Mouse (Mus musculus): ENCODE measurements around the gene Napa. TPM values are rescaled to one million over a fixed set of nuclear protein-coding genes. Genes with fewer than 3 reads are reported as not detected.
A peak's percentile ranks its signal among the peaks of the same experiment; 100 is the strongest.

Napa gene
- polyA plus RNA-seq, 1 experiment from 2014 or later, result 156 TPM

DNA sequence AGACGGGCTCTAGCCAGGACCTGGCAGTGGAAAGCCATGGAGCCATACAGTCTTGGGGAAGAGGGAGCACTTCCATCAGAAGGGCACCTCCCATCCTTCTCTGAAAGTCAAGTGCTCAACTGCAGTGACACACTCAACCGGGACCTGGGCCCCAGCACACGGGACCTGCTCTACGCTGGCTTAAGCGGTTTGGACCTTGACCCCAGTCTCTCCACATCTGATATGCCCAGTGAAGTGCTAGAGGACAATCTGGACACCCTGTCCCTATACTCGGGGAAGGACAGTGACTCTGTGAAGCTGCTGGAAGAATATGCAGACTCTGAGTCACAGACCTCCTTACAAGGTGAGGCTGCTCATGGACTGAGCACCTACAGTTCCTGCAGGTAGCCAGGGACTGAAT, 26.4 kb upstream of the Napa start:
- H3K9ac ChIP-seq (ENCODE audit: low read length), result no peak overlapping the region
- H3K27me3 ChIP-seq (ENCODE audit: control insufficient read depth, insufficient read depth, low read length), result no peaks in the 10 kb centered on the region
- no peaks in the 10 kb centered on the region for H3K36me3 ChIP-seq (ENCODE audit: control insufficient read depth, insufficient read depth, low read length)
- H3K27ac ChIP-seq (ENCODE audit: low read depth, low read length), result no peak overlapping the region
- H3K4me1 ChIP-seq (replicated peaks; ENCODE audit: control insufficient read depth, insufficient read depth, low read length), result no peaks in the 10 kb centered on the region
- H3K4me2 ChIP-seq (ENCODE audit: low read depth, low read length, severe bottlenecking), result no peak overlapping the region
- DNase-seq (ENCODE audit: low spot score) (no peak), ATAC-seq (replicated peaks; ENCODE audit: low FRiP score) (no peak)
- 84% methylated on average over 6 of the region's 6 CpGs for WGBS
- H3K9me3 ChIP-seq (ENCODE audit: control insufficient read depth, low read length), result no peaks in the 10 kb centered on the region
- H3K4me3 ChIP-seq (ENCODE audit: low read depth, low read length), result no peak overlapping the region

DNA sequence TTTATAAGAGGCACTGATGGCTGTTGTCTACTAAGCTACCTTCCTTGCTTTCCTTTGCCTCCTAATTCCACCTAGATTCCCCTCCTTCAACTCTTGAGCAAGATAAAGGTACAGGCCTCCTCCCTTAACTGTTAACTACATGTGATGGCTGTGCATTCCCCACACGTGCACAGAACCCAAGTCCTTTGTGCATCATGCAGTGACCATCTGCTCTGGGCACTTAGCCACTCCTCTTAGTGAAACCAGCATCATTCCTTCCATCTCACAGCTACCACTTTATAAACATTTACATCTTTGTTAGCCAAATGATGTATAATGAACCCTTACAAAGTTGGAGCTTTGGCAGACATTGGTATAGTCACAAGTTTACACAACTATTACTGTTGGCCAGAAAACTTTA, 18.3 kb upstream of the Napa start:
- Histone ChIP-seq H3K9ac (ENCODE audit: low read length) (no peak overlapping the region), H3K27me3 (ENCODE audit: control insufficient read depth, insufficient read depth, low read length) (no peaks in the 10 kb centered on the region), H3K36me3 (ENCODE audit: control insufficient read depth, insufficient read depth, low read length) (no peaks in the 10 kb centered on the region), H3K4me3 (ENCODE audit: low read depth, low read length) (no peak overlapping the region), H3K4me2 (ENCODE audit: low read depth, low read length, severe bottlenecking) (no peak overlapping the region), H3K4me1 (replicated peaks; ENCODE audit: control insufficient read depth, insufficient read depth, low read length) (no peaks in the 10 kb centered on the region), H3K9me3 (ENCODE audit: control insufficient read depth, low read length) (no peaks in the 10 kb centered on the region), H3K27ac (ENCODE audit: low read depth, low read length) (no peak overlapping the region)
- WGBS, result 72% methylated on average over 1 of the region's 1 CpGs
- ATAC-seq (replicated peaks; ENCODE audit: low FRiP score) (no peak), DNase-seq (ENCODE audit: low spot score) (no peak)

DNA sequence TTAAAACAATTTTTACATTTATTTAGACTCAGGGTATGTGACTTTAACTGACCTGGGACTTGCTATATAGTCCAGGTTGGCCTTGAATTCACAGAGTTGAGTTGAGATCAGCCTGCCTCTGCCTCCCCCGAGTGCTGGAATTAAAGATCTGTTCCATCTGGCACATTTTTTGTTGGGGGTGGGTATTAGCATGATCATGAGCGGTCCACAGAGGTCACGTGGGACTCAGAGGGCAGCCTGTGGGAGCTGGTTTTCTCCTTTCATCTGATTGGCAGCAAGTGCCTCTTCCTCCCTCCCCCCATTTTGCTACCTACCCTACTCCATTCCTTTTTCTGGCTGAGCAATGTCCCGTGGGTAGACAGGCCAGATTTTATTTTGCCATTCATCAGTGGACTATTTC, 17.7 kb upstream of the Napa start:
- H3K36me3 ChIP-seq (ENCODE audit: control insufficient read depth, insufficient read depth, low read length), result no peaks in the 10 kb centered on the region
- ATAC-seq (replicated peaks; ENCODE audit: low FRiP score) (no peak), DNase-seq (ENCODE audit: low spot score) (no peak)
- H3K27me3 ChIP-seq (ENCODE audit: control insufficient read depth, insufficient read depth, low read length), result no peaks in the 10 kb centered on the region
- no peaks in the 10 kb centered on the region for H3K9me3 ChIP-seq (ENCODE audit: control insufficient read depth, low read length)
- H3K27ac ChIP-seq (ENCODE audit: low read depth, low read length), result no peak overlapping the region
- no peaks in the 10 kb centered on the region for H3K4me1 ChIP-seq (replicated peaks; ENCODE audit: control insufficient read depth, insufficient read depth, low read length)
- no peak overlapping the region for H3K4me2 ChIP-seq (ENCODE audit: low read depth, low read length, severe bottlenecking)
- H3K9ac ChIP-seq (ENCODE audit: low read length), result no peak overlapping the region
- H3K4me3 ChIP-seq (ENCODE audit: low read depth, low read length), result no peak overlapping the region
- WGBS, result 73% methylated on average over 4 of the region's 4 CpGs

DNA sequence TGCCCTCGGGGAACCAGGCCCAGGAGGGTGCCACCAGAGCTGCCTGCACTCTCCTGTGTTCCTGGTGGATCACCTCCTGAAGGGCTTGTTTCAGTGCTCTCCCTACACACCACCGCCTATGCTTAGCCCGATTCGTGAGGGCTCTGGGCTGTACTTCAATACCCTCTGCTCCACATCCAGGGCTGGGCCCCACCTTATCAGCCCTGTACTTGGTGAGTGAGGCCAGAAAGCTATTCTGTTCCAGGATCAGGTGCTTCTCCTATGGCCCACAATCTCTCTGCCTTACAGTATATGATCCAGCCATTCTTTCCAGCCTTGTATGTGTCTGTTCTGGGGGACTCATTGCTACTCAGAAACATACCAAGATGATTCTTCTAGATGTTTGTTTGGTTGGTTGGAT, 14.9 kb upstream of the Napa start:
- Histone ChIP-seq H3K27me3 (ENCODE audit: control insufficient read depth, insufficient read depth, low read length) (no peaks in the 10 kb centered on the region), H3K9me3 (ENCODE audit: control insufficient read depth, low read length) (no peaks in the 10 kb centered on the region), H3K36me3 (ENCODE audit: control insufficient read depth, insufficient read depth, low read length) (no peaks in the 10 kb centered on the region), H3K9ac (ENCODE audit: low read length) (no peak overlapping the region), H3K4me3 (ENCODE audit: low read depth, low read length) (no peak overlapping the region), H3K4me2 (ENCODE audit: low read depth, low read length, severe bottlenecking) (no peak overlapping the region), H3K27ac (ENCODE audit: low read depth, low read length) (no peak overlapping the region), H3K4me1 (replicated peaks; ENCODE audit: control insufficient read depth, insufficient read depth, low read length) (no peaks in the 10 kb centered on the region)
- DNase-seq (ENCODE audit: low spot score), result no peak
- no peak for ATAC-seq (replicated peaks; ENCODE audit: low FRiP score)
- WGBS, result 54% methylated on average over 4 of the region's 4 CpGs

DNA sequence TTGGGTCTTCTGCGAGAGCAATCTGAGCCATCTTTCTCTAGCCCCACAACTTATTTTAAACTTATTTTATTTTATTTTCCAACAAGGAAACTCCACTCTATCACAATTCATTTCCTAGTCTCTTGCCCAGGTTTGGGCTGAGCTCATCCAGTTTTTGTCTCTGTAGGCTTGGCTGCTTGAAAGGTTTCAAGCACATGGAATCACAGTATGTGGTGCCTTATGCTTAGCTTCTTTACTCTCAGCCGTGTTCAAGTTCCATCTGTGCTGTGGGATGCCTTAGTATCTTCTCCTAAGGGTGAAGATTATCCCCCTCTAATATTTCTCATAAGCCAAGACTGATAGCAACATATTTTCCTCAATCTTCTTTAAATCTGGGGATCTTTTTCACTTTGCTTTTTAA, 10.7 kb upstream of the Napa start:
- Histone ChIP-seq H3K4me2 (ENCODE audit: low read depth, low read length, severe bottlenecking) (no peak overlapping the region), H3K9ac (ENCODE audit: low read length) (no peak overlapping the region), H3K9me3 (ENCODE audit: control insufficient read depth, low read length) (no peaks in the 10 kb centered on the region), H3K4me1 (replicated peaks; ENCODE audit: control insufficient read depth, insufficient read depth, low read length) (no peaks in the 10 kb centered on the region), H3K36me3 (ENCODE audit: control insufficient read depth, insufficient read depth, low read length) (no peaks in the 10 kb centered on the region), H3K27me3 (ENCODE audit: control insufficient read depth, insufficient read depth, low read length) (no peaks in the 10 kb centered on the region), H3K27ac (ENCODE audit: low read depth, low read length) (no peak overlapping the region), H3K4me3 (ENCODE audit: low read depth, low read length) (no peak overlapping the region)
- WGBS, result 76% methylated on average over 2 of the region's 2 CpGs
- ATAC-seq (replicated peaks; ENCODE audit: low FRiP score) (no peak), DNase-seq (ENCODE audit: low spot score) (no peak)

DNA sequence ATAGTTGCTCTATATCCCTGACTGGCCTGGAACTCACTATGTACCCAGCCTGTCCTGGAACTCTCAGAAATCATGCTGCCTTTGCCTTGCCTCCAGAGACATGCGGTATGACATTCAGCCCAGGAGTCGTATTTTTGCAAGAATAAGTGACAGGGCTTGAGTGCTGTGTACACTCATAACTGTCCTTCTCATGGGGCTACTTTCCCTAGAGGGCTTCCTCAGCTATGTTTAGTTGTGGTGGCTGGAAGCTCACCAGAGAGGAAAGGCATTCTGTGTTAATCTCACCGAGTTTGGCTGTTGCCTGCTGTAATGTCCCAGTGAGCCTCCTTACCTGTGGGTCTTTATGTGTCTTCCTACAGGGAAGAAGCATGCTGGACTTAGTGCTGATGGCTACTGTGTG, 3.7 kb upstream of the Napa start:
- Histone ChIP-seq H3K9ac (ENCODE audit: low read length) (no peak overlapping the region), H3K9me3 (ENCODE audit: control insufficient read depth, low read length) (no peaks in the 10 kb centered on the region), H3K4me1 (replicated peaks; ENCODE audit: control insufficient read depth, insufficient read depth, low read length) (peaks cover 4% of the 10 kb centered on the region; the same call in 1 of the 2 replicates), H3K4me3 (ENCODE audit: low read depth, low read length) (no peak overlapping the region), H3K36me3 (ENCODE audit: control insufficient read depth, insufficient read depth, low read length) (no peaks in the 10 kb centered on the region), H3K27me3 (ENCODE audit: control insufficient read depth, insufficient read depth, low read length) (no peaks in the 10 kb centered on the region), H3K27ac (ENCODE audit: low read depth, low read length) (no peak overlapping the region), H3K4me2 (ENCODE audit: low read depth, low read length, severe bottlenecking) (no peak overlapping the region)
- ATAC-seq (replicated peaks; ENCODE audit: low FRiP score), result no peak
- WGBS, result 71% methylated on average over 3 of the region's 3 CpGs
- DNase-seq (ENCODE audit: low spot score), result peak; percentile 16

DNA sequence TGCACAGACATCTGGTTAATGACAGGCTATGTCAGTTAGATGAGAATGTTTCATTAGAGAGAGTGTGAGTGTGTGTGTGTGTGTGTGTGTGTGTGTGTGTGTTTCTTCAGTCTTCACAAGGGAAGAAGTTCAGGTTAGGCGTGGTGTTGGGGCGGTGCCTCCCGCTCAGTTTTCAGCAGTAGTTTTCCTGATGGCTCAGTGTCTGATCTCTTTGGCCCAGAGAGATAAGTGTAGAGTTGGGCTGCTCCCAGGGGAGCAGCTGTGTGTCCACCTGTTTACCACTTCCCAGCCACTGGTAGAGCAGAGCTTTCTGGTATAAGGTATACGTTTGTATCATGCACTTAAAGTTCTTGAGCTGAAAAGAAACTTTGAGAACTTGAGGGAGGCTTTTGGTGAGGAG, 1.6 kb downstream of the Napa start:
- Histone ChIP-seq H3K9me3 (ENCODE audit: control insufficient read depth, low read length) (no peaks in the 10 kb centered on the region), H3K4me2 (ENCODE audit: low read depth, low read length, severe bottlenecking) (peak overlapping the region; percentile 89; the same call in 1 of the 2 replicates), H3K4me3 (ENCODE audit: low read depth, low read length) (no peak overlapping the region), H3K27me3 (ENCODE audit: control insufficient read depth, insufficient read depth, low read length) (no peaks in the 10 kb centered on the region), H3K27ac (ENCODE audit: low read depth, low read length) (no peak overlapping the region), H3K4me1 (replicated peaks; ENCODE audit: control insufficient read depth, insufficient read depth, low read length) (peaks cover 9% of the 10 kb centered on the region), H3K36me3 (ENCODE audit: control insufficient read depth, insufficient read depth, low read length) (no peaks in the 10 kb centered on the region; the same call in 1 of the 2 replicates), H3K9ac (ENCODE audit: low read length) (no peak overlapping the region)
- DNase-seq (ENCODE audit: low spot score) (no peak), ATAC-seq (replicated peaks; ENCODE audit: low FRiP score) (no peak)
- 81% methylated on average over 4 of the region's 4 CpGs for WGBS

DNA sequence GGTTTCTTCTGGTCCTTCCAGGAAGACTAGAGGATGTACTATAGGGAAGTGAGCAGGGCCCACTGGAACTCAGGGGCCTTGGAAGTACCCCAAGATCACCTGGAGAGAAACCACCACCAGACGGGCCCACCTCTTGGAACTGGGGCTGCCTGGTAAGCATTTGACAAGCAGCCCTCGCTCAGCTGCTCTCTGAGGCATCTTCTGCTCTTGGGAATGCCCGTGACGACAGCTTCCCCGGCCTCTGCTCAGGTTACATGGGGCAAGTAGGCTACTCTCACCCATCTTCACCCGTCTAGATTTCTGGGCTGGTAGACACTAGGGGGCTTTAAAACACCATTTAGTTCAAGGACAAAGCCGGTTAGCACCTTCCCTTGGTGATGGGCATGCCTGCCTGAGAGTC, 2.8 kb downstream of the Napa start:
- Histone ChIP-seq H3K27ac (ENCODE audit: low read depth, low read length) (no peak overlapping the region), H3K4me1 (replicated peaks; ENCODE audit: control insufficient read depth, insufficient read depth, low read length) (peaks cover 9% of the 10 kb centered on the region), H3K4me2 (ENCODE audit: low read depth, low read length, severe bottlenecking) (no peak overlapping the region), H3K9me3 (ENCODE audit: control insufficient read depth, low read length) (no peaks in the 10 kb centered on the region), H3K4me3 (ENCODE audit: low read depth, low read length) (no peak overlapping the region), H3K27me3 (ENCODE audit: control insufficient read depth, insufficient read depth, low read length) (no peaks in the 10 kb centered on the region), H3K9ac (ENCODE audit: low read length) (no peak overlapping the region), H3K36me3 (ENCODE audit: control insufficient read depth, insufficient read depth, low read length) (no peaks in the 10 kb centered on the region; the same call in 1 of the 2 replicates)
- 79% methylated on average over 7 of the region's 7 CpGs for WGBS
- ATAC-seq (replicated peaks; ENCODE audit: low FRiP score) (no peak), DNase-seq (ENCODE audit: low spot score) (no peak)

DNA sequence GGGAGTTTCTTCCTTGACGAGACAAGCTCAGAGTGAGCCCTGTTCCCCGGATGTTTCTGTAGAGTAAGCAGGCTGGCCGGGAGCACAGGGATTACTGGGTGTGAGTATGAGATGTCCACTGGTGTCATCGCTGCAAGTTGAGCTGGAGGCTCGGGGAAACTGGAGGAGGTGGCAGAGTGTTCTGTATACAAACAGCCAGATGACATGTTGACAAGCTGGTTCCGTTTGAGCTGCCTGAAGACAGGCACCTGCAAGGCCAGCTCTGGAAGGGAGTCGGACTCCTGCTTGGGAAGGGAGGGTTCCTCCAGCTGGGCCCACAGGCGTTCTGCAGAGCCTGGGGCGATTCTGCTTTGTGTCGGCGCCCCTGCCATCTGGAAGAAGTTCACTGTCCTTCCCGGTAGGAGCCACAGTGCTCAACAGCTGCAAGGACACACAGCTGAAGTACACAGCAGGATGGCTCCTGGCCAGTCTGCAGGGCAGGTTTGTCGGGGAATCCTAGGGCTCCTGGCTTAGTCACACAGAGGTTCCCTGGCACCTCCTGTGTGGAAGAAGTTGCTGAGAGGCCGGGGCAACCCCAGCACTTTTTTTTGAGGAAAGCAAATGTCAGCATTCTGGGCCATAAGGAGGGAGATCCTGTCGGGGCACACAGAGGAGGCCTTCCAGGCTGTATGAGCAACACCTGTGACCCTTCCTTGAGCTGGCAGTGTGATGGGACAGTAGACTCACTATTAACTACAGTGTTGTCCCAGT, 3.6 kb downstream of the Napa start:
- Histone ChIP-seq H3K36me3 (ENCODE audit: control insufficient read depth, insufficient read depth, low read length) (no peaks in the 10 kb centered on the region; the same call in 1 of the 2 replicates), H3K9me3 (ENCODE audit: control insufficient read depth, low read length) (no peaks in the 10 kb centered on the region), H3K4me1 (replicated peaks; ENCODE audit: control insufficient read depth, insufficient read depth, low read length) (peaks cover 9% of the 10 kb centered on the region), H3K27ac (ENCODE audit: low read depth, low read length) (no peak overlapping the region), H3K27me3 (ENCODE audit: control insufficient read depth, insufficient read depth, low read length) (no peaks in the 10 kb centered on the region), H3K4me2 (ENCODE audit: low read depth, low read length, severe bottlenecking) (no peak overlapping the region), H3K9ac (ENCODE audit: low read length) (no peak overlapping the region), H3K4me3 (ENCODE audit: low read depth, low read length) (no peak overlapping the region)
- no peak for ATAC-seq (replicated peaks; ENCODE audit: low FRiP score)
- WGBS, result 83% methylated on average over 15 of the region's 15 CpGs
- no peak for DNase-seq (ENCODE audit: low spot score)
